Mouse (Mus musculus) layer of hippocampus, postnatal 10 days (tissue): Measurements from ENCODE around the gene 2610318N02Rik. TPM values are rescaled to one million over a fixed set of nuclear protein-coding genes. Genes with fewer than 3 reads are reported as not detected.
"Not testable (repeated sequence)": the region's sequence is repeated elsewhere in the genome, so short reads cannot be mapped to it uniquely, and the experiment has no call there.

ENCODE experiments used
- DNase-seq, 2 experiments: peaks; one replicate each; pipeline ENCODE4 v3.0.0; 2021; ENCODE audit warnings: low spot score in 2 of 2
- long read RNA-seq: library from polyadenylated mRNA; stranded (forward); transcript quantifications from one replicate; pipeline ENCODE4 v2.0.0, GENCODE M21; 2023
- total RNA-seq, 2 experiments: library from RNA; stranded (reverse); gene quantifications; 2 replicates each; pipeline ENCODE4 v1.2.3; 2021

Gene 2610318N02Rik
- 1 to 10 TPM; 1.0 to 1.6 TPM for total RNA-seq
- long read RNA-seq, partial matches to known transcripts = 0 of 2 reads
- long read RNA-seq, other reads (novel, unspliced or antisense) = 1 of 2 reads

DNA sequence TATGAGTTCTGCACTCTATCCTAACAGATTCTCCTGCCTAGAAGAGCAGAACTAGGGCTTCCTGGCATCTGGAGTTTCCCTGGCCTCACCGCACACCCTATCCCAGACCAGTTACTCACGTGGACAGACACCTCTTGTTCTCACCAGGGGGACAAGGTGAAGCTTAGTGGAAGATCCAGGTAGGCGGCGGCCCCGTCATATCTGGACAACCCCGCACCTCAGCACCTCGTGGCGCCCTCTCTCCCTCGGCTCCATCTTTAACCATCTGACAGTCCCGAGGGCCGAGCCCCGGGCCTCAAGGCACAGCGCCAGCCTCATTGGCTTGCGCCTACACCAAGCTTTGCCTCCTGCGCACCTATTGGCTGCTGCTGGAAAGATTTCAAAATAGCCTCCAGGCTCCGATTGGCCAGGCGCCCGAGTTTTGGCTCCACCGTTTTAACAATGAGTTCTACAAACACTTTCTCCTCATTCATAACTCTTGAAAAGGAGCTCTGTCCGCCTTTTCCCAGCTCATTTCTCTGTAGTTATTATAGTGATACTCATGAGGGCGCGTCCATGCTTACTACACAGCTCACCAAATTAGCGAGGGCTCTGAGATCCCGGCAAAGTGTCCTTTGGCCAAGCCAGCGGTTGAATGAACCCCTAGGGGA lies at the start of gene 2610318N02Rik:
TSS of gene 2610318N02Rik (minus strand) at position 297 of the 650 bp plus-strand sequence.
- DNase-seq = peak; percentile 49 to 60

DNA sequence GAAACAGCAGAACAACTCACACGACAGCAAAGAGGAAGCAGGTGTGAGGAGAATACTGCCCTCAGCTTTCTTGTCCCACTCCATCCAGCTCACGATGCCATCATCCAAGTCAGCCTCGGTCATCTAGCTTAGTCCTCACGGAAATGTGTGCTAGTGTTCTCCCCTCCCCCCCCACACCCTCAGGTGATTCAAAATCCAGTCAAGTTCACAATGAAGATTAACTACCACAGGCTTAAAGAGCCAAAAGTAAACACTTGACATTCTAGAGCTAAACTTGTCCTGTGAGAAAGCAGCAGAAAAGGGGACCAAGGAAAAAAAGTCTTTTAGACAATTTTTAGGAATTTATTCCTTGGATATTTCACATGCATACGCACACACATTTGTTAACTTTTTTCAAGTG lies 43.1 kb upstream of the 2610318N02Rik start:
- no peak for DNase-seq

DNA sequence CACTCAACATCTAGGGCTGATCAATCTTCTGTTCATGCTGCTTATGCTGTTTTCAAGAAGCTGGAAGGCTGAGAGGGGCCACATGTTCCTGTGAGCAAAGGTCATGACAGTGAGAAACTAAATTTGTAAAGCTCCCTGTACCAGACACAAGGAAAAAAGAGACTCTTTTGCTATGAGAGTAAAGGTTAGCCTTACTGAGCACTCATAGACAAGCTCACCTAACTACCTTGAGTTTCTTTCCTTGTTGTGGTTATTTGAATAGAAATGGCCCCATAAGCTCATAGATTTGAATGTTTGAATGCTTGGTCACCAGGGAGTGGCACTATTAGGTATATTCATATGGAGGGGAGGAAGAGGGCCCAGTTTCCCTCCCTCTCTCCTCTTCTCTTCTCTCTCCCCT lies 42.2 kb upstream of the 2610318N02Rik start:
- no peak for DNase-seq

DNA sequence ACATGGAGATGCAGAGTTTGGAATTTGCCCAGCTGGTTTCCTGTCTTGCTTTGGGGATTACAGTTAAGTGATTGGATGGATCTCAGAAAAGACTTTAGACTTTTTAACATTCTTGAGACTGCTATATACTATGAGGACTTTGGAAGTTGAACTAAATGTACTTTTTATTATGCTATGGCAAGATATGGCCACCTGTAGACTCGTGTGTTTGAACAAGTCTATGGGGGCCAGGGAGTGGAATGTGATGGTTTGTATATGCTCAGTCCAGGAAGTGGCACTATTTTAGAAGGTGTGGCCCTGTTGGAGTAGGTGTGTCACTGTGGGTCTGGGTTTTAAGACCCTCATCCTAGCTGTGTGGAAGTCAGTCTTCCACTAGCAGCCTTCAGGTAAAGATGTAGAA lies 40.5 kb upstream of the 2610318N02Rik start:
- not testable (repeated sequence) for DNase-seq

DNA sequence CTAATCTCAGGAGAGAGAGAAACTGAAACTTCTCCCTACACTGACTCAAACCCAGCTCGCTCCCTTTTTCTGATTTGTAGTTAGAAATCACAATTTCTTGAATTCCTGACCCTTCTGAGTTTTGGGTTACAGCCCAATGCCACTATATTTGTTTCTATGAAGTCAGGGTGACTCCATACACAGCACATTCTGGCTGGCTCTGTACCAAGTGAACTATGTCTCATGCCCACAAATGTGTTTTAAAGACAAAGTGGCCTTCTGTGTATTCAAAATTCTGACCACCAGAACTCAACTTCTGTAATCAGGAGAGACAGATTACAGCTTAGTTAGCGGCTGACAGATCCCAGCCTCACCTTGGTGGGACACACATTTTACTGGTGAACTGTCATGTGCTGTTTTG lies 29.4 kb upstream of the 2610318N02Rik start:
- no peak for DNase-seq

DNA sequence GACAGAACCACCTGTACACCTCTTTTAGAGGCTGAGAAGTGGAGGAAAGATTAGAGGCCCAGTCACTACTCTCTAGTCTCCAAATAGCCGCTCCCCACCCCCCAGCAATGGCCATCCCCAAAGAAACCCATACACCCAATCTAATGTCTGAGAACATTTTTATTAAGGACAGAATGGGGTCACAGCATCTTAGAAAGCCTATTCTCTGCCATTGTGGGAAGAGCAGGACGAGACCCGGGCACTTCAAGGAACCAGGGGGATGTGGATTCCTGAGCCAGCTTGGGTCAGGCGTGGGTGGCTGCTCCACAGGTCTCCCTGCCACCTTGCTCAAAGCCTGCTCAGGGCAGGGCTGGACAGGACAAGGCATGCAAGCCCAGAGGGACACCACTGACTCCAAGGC lies 26.9 kb upstream of the 2610318N02Rik start:
- DNase-seq = no peak

DNA sequence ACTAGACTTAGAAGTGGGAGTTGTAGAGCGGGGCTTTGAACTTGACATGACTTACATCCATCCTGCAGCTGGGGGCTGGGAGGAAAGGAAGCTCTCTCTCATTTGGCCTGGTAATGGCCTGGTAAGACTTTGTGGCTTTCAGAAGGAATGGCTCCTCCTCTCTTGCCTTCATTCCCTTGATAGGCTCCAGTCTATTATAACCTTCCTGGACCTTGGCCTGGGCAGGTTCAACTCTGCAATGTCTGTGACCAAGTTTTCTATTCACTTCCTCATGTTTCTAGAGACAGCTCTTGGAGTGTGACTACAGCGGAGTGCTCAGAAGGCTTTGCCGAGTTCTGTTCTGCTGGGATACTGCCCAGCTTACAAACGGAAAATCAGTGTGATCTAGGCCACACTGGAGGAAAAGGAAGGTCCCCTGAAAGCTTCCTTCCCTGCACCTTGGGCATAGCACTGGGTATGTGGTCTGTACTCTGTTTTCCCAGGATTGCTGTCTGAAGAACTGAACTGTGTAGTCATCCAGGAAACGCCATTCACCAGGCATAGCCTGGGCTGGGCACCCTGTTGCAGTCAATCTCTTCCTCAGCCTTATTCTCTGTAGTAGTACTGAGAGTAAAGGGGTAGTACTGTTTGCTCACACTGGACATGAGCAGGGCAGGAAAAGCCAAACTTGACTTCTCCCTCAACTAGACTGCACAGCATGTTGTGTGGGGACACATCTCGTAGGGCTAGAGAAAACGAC lies 25.7 kb upstream of the 2610318N02Rik start:
- DNase-seq = no peak

DNA sequence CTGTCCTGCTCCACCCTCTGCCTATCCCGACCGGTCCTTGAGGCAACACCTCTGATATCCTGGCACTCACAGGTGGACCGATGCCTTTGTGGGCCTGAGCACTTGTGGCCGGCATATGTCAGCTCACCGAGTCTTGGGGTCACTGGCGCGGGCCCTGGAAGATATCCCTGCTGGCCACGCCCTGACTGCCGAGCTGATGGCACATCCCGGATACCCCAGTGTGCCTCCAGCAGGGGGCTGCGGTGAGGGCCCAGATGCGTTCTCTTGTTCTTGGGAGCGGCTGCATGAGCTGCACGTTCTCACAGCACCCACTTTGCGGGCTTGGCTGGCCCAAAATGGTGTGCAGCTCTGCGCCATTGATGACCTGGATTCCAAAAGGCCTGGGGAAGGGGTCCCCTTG lies 23.1 kb upstream of the 2610318N02Rik start:
- DNase-seq = peak in 1 of 2 experiments; percentile 48

DNA sequence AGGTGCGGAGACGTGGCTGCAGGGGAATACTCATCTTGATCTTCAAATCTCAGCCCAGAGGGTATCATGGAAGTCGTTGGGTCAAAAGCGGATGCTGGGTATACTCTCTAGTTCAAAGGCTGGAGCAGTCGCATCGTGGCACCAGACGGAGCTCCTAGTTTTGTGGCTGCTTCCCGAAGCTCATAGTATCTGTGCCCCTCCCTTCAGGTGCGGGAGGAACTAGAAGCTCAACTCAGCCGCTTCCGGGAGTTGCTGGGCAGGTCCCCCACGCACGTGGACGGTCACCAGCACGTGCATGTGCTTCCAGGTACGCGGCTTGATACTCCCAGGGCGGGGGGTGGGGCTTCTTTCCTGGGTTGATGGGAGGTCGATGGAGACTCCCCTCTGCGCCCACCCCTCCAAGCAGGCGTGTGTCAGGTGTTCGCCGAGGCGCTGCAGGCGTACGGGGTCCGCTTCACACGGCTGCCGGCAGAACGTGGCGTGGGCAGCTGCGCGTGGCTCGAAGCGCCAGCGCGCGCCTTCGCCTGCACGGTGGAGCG lies 22.5 kb upstream of the 2610318N02Rik start:
- DNase-seq = peak in 1 of 2 experiments; percentile 47

DNA sequence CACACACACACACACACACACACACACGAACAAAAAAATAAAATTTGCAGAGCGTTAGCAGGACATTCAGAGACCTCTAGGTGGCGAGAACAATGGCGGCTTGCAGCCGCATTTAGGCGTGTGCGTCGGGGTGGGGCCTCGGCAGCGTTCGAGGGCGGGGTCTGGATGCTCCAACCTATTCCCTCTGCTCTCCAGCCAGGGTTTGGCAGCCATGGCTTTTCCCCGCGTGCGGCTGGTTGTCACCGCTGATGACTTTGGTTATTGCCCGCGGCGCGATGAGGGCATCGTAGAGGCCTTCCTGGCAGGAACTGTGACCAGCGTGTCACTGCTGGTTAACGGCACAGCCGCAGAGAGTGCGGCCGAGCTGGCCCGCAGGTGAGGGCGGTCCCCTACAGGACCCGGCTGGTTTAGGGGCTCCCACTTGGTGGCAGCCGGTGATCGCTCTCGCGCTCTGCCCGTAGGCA lies 21.8 kb upstream of the 2610318N02Rik start, which contains the start of gene Ccdc116:
TSS of gene Ccdc116 (minus strand) at position 458 of the 464 bp plus-strand sequence.
- peak; percentile 74 to 79 for DNase-seq

DNA sequence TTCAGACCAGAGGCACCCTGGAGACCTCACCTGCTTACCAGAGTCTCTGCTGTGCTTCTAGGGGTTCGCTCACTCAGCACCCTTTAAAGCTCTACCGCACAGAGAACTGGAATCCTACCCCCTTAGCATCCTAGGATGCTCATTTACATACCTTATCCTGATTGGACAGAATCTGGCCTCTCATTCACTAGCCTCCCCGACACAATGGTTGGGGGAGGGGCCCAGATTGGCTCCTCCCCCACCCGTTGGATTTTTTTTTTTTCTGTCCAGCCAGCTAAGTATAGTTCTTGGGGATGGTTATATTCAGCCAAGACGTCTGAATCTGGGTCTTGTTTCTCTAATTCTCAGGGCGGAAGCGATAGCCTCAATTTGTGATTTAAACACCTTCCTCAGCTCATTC lies 19.4 kb upstream of the 2610318N02Rik start, which contains the start of gene Ydjc:
TSS of gene Ydjc (plus strand) at position 283 of the 400 bp plus-strand sequence.
- no peak for DNase-seq

DNA sequence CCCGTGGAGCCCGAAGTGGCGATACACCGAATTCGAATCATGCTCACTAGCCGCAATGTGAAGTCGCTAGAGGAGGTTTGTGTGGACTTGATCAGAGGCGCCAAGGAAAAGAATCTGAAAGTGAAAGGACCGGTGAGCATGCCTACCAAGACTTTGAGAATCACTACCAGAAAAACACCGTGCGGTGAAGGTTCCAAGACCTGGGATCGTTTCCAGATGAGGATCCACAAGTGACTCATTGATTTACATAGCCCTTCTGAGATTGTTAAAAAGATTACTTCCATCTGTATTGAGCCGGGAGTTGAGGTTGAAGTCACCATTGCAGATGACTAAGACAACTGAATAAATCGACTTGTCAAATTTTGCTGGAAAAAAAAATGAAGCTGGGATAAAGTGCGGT lies 12.4 kb upstream of the 2610318N02Rik start:
- DNase-seq = no peak

DNA sequence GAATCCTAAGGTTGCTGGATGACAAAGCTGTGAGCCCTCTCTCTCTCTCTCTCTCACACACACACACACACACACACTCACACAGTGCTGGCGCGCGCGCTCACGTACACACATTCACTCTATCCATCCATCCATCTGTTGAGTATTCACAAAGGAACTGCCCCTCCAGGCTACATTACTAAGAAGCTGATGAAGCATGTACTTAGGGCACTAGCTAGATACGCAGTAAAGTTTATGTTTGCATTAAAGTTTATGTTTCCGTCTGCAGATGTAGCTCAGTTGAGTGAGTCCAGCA lies 7.9 kb upstream of the 2610318N02Rik start:
- no peak for DNase-seq

DNA sequence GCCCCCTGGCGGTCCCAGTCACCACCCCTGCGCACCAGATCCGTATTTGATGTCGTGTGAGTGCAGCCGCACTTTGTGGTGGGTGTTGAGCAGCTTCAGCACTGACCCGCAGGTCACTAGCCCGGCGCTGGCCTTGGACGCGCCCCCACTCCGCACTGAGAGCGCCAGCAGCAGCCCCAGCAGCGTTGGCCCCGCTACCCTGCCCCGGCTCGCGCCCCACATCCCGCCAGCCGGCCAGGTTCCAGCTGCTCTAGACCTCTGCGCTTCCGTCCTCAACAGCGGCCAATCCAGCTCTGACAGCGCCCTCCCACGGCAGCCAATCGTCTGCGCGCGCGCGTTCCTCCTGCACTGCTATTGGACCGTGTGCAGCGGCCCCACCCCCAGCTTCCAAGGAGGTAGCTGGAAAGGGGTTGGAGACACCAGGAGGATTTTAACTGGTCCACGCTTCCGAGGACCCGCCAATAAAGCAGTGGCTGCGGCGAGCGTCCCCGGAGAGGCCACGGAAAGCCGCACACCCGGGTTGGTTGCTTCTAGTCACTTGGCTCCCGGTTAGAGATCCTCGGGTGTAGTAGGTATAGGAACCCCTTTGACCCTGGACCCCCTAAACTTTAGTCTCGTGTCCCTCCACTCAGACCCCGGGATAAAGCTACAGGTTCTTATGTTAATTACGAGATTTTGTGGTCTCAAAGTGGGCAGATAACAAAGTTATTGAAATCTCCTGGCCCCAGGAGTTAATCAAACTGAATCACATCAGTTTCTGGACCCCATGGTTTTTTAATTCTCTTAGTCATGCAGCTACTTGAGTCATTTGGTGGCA lies 7.3 kb upstream of the 2610318N02Rik start, which contains the start of gene Sdf2l1:
TSS of gene Sdf2l1 (minus strand) at position 295 of the 817 bp plus-strand sequence.
- DNase-seq = peak; percentile 97 to 98

DNA sequence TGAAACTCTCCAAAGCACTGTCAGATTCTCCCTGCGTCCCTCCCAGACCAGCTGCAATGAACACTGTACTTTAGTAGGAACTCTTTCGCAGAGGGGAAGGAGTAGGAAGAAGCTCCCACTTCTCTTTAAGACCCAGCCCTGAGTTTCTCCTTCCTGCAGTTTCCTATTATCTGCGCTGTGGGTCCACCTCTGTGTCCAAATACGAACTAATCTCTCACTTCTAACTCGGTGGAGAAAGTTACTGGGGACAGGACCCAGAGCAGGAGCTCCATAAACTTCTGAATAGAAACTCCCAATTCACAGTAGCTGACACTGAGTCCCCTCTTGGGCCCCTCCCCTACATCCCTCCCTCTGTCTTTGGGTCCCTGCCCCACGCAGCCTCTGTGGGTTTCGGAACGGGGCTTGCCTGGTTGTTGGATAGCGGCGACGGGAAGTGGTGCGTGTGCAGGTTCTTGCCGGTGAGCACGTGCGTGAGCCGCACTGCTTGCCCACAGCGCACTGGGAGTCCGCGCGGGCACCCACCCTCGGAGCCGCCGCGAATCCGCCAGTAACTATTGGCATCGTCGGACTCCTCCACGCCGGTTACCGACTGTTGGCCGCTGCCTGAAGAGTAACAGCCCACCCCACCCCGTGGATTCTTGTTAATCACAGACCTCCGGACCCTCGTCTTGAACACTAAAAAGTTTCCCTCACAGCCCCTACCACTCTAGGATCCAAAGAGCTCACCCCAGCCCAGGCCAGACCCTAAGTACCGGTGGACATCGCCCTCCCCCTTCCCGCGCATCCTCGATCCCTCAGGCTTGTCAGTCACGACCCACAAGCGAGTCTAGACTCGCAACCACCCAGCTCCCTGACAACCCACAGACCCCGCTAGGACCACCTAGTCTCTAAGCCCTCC lies 6.5 kb upstream of the 2610318N02Rik start:
- DNase-seq = no peak

DNA sequence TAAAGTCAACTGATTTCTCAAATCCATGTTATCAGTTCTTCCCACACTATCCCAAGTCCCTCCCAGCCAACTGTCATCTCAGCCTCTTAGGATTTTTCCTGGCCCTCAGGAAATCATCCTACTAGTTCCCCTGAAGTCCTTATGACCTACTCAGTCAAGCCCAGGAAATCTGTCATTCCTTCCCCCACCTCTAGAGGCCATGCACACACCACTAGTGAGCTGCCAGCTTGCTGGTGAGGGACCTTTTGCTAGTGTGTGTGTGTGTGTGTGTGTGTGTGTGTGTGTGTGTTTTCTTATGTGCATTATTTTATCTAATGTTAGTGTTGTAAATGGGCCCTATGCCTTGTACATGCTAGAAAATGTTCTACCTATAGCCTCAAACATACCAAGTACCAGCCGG lies 2.3 kb upstream of the 2610318N02Rik start:
- DNase-seq = peak; percentile 32 to 52

DNA sequence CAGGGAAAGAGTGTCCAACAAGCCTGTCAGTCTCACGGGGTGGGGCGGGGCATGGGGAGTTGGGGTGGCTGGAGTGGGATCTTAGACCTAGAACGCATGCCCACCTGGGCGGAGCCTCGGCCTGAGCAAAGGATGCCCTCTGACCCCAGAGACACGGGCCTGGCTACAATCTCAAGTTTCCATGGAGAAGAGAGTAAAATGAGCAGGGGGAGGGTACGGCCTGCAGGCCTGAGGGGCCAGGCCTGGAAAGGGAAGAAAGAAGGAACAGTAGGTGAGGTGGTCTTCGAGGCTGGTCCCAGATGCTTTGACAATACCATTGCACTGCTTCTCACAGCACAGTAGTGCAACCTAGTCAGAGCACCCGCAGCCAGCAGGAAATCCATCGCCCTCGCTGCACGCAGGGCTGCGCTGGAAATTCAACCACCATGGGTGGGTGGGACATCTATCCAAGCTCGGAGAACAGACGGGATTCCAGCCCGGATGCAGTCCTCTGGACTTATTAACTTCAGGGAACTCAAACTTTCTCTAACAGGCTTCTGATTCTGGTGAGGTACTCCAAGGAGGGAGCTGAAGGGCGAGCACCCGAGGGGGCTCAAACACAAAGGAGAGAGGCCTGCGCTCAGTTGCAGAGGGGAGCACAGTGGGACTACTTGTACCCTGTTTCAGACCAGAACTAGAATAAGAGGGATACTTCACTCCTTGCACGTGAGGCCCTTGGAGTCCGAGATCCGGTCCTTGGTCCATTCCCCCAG lies 672 bp downstream of the 2610318N02Rik start:
- DNase-seq = no peak

DNA sequence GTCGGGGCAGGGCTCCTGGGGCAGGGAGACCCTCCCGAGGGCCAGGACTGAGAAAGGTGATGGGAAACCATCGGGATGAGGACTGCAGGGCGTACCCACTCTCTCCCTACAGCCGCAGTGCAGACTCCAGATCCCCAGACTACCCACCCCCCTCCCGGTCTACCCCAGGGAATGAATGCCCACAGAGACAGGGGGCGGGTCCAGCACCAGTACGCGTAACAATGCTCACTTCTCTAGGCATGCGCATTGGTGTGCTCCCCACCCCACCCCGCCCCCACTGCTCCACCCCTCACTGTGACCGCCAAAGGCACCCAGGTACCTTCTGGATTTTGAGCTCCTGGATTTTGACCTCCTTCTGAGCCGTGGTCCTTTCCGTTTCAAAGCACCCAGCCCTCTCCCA lies 3.4 kb downstream of the 2610318N02Rik start:
- DNase-seq = no peak

DNA sequence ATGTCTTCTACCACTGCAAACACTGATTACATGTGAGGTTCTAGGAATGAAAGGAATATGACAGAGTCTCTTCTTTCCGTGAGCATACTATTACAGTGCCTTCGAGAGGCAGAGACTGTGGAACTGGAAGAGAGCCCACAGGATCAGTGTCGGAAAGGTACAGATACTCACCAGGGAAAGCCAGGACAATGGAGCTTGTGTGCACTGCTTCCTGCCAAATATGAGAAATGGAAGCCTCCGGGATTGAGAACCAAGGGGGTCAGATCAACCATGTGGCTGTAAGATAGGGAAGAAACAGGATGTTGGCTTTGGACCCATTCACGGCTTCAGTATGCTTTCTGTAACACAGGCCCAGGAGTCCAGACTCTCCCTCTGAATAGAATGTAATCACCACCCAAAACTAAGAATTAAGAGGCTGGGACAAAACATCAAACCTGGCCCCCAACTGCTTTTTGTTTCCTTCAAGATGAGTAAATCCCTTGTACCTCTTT lies 7.6 kb downstream of the 2610318N02Rik start:
- no peak for DNase-seq
